Mouse (Mus musculus) embryonic stem cell, embryonic (primary cell): ENCODE results near the gene Necap1.

Experiments
- CTCF ChIA-PET, 4 experiments: fragments of 300-600 bp in 2 of 4; fragments of 350-600 bp in 2 of 4; sonication (Branson Sonifier 250); formaldehyde crosslinking; loops; one replicate each; lab custom pipeline; 2022; ENCODE audit warnings: inconsistent platforms in 2 of 4; lab: Charles Lee
- POLR2A ChIA-PET, 4 experiments: fragments of 300-600 bp in 2 of 4; fragments of 350-600 bp in 2 of 4; sonication (Branson Sonifier 250); formaldehyde crosslinking; loops; one replicate each; lab custom pipeline; 2022; ENCODE audit warnings: antibody characterized with exemption in 4 of 4, inconsistent platforms in 1 of 4; lab: Charles Lee

Gene Necap1

DNA sequence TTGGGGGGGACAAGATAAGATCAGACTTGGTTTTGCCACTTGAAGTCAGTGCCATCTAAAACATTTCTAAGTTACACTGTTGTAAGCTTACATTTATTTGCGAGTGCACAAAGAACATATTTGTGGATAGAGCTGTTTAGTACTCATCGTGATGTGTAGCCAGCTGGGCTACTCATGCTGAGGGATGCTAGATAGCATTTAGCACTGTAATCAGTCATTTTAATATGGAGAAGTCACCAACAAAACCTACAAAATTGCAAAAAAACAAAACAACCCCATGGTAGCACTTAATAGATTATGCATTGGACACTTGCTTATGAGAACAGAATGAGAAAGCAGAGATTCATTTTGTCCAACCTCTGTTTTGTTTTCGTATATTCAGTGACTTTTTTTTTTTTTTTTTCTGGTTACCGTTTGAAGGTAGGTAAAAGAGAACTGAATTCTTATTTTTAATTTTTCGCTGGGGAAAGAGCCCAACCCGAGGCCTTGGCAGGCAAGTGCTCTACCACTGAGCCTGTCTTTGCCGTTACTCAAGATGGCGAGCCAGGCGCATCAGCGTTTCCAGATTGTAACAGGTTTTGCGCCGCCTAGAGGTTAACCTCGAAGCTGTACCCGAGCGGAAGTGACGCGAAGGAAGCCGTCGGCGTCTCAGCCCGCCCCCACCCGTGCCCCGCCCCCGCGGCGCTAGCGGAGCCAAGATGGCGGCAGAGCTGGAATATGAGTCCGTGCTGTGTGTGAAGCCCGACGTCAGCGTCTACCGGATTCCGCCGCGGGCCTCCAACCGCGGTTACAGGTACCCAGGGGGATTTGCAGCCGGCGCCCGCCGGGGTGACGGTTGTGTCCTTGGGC, at the start of gene Necap1:
Gene Necap1 (plus strand): TSS at position 604 of the 849 bp plus-strand sequence.
- ChIA-PET POLR2A (interaction anchor here (0.6 to 1.7 kb wide), 39 partner anchors 9 to 1657 kb away, joined by 3 to 12 read pairs (median 4); partner anchors contain the start of genes Dppa3 (in 1 of the 4), Gdf3 (in 1 of the 4) and Nanog (in 1 of the 4)), CTCF (interaction anchor here (0.5 to 1.8 kb wide), 37 partner anchors 9 to 1503 kb away, joined by 3 to 13 read pairs (median 4); partner anchors contain the start of gene Clec4a3 (in 1 of the 4))

DNA sequence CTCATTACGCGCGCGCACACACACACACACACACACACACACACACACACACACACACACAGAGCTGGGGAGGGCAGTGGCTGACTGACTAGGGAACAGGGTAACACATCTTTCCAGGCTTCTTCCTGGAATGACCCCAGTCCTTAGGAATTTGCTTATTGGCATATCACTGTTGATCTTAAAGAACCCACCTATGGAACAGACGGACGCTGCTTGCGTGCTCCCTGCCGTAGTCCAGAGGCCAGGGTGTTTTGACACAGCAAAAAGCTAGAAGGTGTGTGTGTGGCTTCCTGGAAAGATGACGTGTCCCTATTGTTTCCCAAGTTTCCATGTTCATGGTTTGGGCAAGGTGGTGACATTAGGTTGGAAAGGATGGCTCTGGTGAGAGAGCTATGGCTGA, 49.1 kb upstream of the Necap1 start:
- ChIA-PET POLR2A (interaction anchor here in 3 of 4 experiments (0.6 to 4.3 kb wide), 15 partner anchors 9 to 217 kb away, joined by 3 to 28 read pairs (median 4); partner anchors contain the start of genes Necap1 (in 2 of the 3), Nanog (in 1 of the 3) and Slc2a3 (in 1 of the 3)), CTCF (interaction anchor here in 3 of 4 experiments (0.6 to 3.7 kb wide), 4 partner anchors 9 to 198 kb away, joined by 3 to 15 read pairs (median 6); partner anchors contain the start of genes Necap1 (in 1 of the 3) and Slc2a3 (in 1 of the 3))

DNA sequence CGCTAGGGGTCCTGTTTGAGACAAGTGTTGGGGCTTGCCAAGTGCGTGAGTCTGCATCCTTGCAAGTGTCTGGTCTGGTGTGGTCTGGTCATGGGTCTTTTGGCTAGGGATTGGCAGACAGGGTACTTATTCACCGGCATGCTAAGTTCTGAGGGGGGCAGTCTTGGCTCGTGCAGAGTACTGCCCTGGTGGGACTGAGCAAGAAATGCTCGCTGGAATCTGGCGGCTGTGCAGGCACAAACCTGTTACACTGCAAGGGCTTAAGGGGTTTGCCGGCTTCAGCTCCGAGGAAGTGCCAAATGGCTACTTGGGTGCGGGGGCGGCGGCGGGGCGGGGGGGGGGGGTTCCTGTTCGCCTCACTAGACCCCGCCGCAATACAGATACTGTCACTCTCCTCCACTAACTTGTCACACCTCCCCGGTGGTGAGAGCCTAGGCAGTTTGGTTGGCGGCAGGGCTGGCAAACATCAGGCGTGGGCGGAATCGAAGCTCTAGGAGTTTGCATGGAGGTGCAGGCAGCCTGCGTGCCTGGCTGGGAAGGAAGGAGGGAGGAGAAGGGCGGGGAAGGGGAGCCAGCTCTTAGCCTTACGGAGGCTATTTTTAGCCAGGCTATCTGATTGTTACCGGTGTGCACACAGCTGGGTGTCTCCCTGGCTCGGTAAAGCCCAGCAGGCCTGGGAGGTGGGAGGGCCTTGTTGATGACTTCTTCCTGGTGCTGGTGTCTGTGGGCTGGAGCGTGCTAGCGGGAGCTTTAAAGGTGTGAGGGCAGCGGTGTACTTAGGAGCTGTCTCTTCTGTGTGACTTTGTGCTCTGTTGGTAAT, 48.1 kb upstream of the Necap1 start:
- ChIA-PET POLR2A (interaction anchor here (0.5 to 4.3 kb wide), 23 partner anchors 8 to 269 kb away, joined by 3 to 28 read pairs (median 4); partner anchors contain the start of genes Necap1 (in 2 of the 4) and Slc2a3 (in 2 of the 4)), CTCF (interaction anchor here in 3 of 4 experiments (0.5 to 3.7 kb wide), 19 partner anchors 8 to 1646 kb away, joined by 3 to 15 read pairs (median 4); partner anchors contain the start of genes Necap1 (in 1 of the 3) and Slc2a3 (in 1 of the 3))

DNA sequence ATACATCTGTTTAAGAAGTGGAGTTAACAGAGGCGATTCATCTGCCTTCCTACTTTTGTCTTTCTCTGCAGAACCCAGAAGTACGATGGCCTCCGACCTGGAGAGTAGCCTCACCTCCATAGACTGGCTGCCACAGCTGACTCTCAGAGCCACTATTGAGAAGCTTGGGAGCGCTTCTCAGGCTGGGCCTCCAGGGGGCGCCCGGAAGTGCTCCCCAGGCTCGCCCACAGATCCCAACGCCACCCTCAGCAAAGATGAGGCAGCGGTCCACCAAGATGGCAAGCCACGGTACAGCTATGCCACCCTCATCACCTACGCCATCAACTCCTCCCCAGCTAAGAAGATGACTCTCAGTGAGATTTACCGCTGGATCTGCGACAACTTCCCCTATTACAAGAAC, 46.2 kb upstream of the Necap1 start:
- CTCF ChIA-PET: interaction anchor here (0.5 to 2.6 kb wide), 28 partner anchors 8 to 423 kb away, joined by 3 to 11 read pairs (median 4); partner anchors contain the start of genes Slc2a3 (in 3 of the 4), Necap1 (in 2 of the 4), Foxj2 (in 1 of the 4) and Gdf3 (in 1 of the 4)
- POLR2A ChIA-PET: interaction anchor here in 3 of 4 experiments (0.6 to 2.3 kb wide), 13 partner anchors 10 to 125 kb away, joined by 3 to 10 read pairs (median 4); partner anchors contain the start of gene Slc2a3 (in 2 of the 3)

DNA sequence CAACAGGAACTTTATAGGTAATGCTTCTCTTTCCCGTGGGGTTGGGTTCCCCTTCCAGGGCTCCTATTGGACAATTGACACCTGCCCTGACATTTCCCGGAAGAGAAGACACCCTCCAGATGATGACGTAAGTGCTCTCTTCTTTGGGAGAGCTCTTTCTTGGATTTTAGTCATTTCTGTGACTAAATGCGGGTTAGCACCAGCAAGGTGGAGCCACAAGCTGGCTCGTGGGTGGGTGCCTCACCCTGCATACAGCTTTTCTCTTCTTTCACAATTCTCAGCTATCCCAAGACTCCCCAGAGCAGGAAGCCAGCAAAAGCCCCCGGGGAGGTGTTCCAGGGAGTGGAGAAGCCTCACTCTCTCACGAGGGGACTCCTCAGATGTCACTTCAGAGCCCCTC, 41.4 kb upstream of the Necap1 start:
- ChIA-PET POLR2A (interaction anchor here in 1 of 4 experiments (0.9 to 1.5 kb wide), 5 partner anchors 21 to 105 kb away, joined by 3 to 5 read pairs (median 3); partner anchors contain the start of gene Necap1), CTCF (interaction anchor here in 2 of 4 experiments (1.0 to 2.0 kb wide), 3 partner anchors 31 to 163 kb away, joined by 3 to 5 read pairs (median 5); partner anchors contain the start of genes Necap1 (in 1 of the 2) and Slc2a3 (in 1 of the 2))

DNA sequence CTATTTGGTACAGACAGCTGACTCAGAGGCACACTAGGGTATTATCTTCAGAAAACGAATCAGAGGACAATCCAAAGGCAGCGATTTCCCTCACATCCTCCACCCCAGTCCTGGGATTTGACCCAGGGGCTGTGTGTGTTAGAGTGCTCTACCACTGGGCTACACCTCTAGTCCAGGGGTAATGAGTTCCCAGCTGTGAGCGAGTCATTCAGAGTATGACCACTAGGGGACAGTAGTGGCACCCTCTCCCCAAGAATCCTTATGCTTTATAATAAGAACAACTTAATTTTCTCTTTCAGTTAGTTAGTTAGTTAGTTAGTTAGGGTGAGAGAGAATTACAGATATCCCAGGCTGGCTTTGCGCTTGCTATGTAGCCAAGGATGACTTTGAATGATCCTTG, 39.9 kb upstream of the Necap1 start:
- ChIA-PET CTCF (interaction anchor here (0.5 to 2.4 kb wide), 43 partner anchors 8 to 959 kb away, joined by 3 to 15 read pairs (median 3); partner anchors contain the start of genes Necap1 (in 2 of the 4), Foxj2 (in 1 of the 4) and Slc2a3 (in 1 of the 4)), POLR2A (interaction anchor here in 3 of 4 experiments (0.5 to 2.0 kb wide), 12 partner anchors 9 to 114 kb away, joined by 3 to 7 read pairs (median 3); partner anchors contain the start of gene Necap1 (in 1 of the 3))

DNA sequence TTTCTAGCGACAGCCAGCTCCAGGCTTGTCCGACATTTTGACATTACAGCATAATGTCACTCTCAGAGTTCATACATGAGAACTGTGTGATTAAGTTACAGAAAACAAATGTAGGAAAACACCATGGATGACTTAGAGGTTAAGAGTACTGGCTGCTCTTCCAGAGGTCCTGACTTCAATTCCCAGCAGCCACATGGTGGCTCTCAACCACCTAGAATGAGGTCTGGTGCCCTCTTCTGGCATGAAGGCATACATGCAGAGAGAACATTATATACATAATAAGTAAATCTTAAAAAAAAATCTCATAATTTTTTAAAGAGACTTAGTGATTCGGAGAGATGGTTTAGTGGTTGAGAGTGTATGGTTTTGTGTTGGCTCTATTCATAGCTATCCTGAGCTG, 37.3 kb upstream of the Necap1 start:
- ChIA-PET CTCF (interaction anchor here (0.5 to 1.8 kb wide), 6 partner anchors 9 to 284 kb away, joined by 3 to 7 read pairs (median 6); partner anchors contain the start of genes Clec4a1 (in 1 of the 4) and Necap1 (in 1 of the 4)), POLR2A (interaction anchor here in 1 of 4 experiments (1.7 kb wide), 1 partner anchor 11 kb away, joined by 3 read pairs; no protein-coding TSS in a partner anchor)

DNA sequence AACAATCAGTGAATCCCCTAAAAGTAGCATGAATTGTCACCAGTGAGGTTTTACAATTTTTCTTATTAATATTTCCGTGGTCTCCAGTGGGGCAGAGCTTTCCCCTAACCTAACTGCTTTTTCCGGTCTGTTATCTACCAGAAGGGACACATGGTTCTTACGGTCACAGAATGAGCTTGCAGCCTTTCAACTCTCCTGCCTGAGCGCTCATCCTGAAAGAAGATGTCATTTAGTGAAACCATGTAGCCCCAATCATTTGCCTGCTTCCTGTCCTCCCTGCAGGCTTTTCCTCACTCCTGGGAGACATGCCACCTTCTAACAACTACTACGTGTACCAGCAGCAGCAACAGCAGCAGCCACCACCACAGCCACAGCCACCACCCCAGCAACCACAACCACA, 36.7 kb upstream of the Necap1 start:
- POLR2A ChIA-PET: interaction anchor here in 1 of 4 experiments (1.7 kb wide), 1 partner anchor 11 kb away, joined by 3 read pairs; no protein-coding TSS in a partner anchor
- CTCF ChIA-PET: interaction anchor here in 2 of 4 experiments (0.7 to 1.8 kb wide), 5 partner anchors 9 to 1027 kb away, joined by 3 to 7 read pairs (median 4); partner anchors contain the start of gene Necap1 (in 1 of the 2)

DNA sequence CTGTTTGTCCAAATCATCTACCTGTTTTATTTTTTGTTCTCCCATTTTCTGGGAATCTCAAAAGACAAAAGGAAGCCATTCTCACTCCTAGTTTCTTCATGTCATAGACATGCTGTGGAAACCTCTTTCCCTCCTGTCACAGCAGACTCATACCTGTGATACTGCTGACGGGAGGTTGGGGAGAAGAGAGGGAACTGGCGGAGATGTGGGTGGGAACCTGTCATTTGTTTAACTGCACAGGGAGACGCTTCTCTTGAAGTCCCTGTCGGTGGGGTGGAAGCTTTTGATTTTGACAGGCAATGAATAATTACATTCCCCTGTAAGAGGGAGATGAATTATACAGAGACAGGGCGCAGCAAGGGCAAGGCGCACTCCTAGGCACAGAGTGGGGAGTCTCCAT, 30.5 kb upstream of the Necap1 start:
- CTCF ChIA-PET: interaction anchor here in 1 of 4 experiments (0.6 kb wide), 1 partner anchor 10 kb away, joined by 3 read pairs; no protein-coding TSS in a partner anchor
- POLR2A ChIA-PET: interaction anchor here in 3 of 4 experiments (0.6 to 1.5 kb wide), 5 partner anchors 10 to 502 kb away, joined by 3 to 4 read pairs (median 3); no protein-coding TSS in a partner anchor

DNA sequence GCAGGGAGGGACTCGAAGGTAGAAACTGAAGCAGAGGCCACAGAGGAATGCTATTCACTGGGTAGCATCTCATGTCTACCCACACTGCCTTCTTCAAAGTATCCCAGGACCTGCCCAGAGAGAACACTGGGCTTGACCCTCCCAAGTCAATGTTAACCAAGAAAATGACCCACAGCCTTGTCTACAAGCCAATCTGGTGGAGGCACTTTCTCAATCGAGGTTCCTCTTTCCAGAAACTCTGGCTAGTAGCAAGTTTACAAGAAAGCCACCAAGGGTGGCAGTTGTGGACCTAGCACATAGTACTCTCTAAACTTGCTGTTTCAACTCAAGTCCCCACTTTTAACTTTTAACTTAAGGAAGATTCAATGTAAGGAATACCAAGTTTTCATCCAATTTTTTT, 21.6 kb upstream of the Necap1 start:
- CTCF ChIA-PET: no interaction called here
- POLR2A ChIA-PET: no interaction called here

DNA sequence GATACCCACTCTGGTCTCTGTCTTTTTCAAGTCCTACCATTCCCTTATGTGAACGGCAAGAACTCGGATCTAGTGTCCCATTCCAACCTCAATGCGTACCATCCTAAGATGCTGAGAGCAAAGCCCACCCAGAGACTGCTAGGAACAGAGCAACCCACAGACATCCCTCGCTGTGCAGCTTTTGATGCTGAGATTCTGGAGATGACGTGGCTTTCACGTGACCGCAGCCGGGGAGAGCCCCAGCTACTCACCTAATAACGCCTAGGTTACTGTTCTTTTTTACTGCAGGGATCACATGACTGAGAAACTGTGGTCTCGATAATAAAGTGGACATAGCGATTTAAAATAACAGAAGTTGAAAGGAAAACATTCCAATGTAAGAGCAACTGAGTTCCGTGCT, 19.7 kb upstream of the Necap1 start:
- POLR2A ChIA-PET: interaction anchor here in 1 of 4 experiments (0.9 to 1.1 kb wide), 3 partner anchors 11 to 167 kb away, joined by 3 read pairs; no protein-coding TSS in a partner anchor
- CTCF ChIA-PET: interaction anchor here in 1 of 4 experiments (0.6 kb wide), 1 partner anchor 27 kb away, joined by 3 read pairs; no protein-coding TSS in a partner anchor

DNA sequence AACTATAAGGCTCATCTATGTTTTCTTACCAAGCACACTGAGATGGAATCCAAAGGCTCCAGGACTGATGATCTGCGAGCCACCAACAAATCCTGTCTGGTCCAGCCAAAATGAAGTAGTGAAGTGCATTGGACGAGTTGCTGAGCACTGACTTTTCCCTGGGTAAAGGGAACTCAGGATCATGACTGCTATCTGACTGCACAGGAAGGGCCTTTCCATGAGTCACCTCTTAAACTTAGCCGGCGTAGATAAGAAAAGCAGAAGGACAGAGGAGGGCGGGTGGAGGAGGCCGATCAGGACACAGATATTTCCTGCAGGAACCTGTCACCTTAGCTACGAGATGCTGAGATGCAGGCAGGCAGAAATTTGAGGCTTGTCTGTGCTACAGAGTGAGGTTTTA, 18.3 kb upstream of the Necap1 start, which contains the start of gene C3ar1:
Gene C3ar1 (minus strand): TSS at position 207 of the 400 bp plus-strand sequence.
- CTCF ChIA-PET: interaction anchor here in 1 of 4 experiments (0.7 kb wide), 1 partner anchor 313 kb away, joined by 5 read pairs; no protein-coding TSS in a partner anchor
- POLR2A ChIA-PET: no interaction called here

DNA sequence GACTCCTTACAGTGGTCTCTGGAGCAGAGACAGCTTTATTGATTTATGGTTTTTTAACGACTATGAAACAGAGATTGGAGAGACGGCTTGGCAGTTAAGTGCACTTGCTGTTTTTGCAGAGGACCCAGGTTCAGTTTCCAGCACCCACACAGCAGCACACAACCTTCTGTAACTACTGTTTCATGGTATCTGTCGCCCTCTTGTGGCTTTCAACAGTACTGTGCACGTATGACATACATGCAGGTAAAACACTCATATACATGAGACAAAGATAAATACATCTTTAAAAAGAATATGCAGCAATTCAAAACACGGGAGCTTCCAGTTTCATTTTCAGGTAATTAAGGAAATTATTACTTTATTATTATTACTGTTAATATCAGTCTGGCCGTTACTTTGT, 11.8 kb upstream of the Necap1 start:
- ChIA-PET CTCF (interaction anchor here in 2 of 4 experiments (0.7 to 1.9 kb wide), 4 partner anchors 12 to 193 kb away, joined by 3 to 4 read pairs (median 3); partner anchors contain the start of gene Necap1 (in 1 of the 2)), POLR2A (no interaction called here)

DNA sequence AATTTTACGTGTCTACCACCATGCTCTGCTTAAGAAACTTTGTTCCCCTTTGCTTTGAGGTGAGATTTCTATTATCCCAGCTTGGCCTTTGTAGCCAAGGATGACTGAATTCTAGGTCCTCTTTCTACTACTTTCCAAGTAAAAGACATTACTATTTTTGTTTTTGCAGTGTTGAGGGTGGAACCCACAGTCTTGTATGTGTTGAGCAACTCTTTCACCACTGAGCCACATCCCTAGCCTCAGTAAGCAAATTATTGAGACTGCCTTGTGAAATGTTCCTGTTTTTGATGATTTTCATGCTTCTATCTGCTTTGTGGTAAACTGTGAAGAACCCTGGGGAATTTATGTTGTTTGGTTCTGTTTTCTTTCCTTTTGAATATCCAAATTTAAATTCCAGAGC, 11.4 kb upstream of the Necap1 start:
- CTCF ChIA-PET: interaction anchor here in 2 of 4 experiments (0.7 to 1.9 kb wide), 4 partner anchors 11 to 249 kb away, joined by 3 to 4 read pairs (median 3); partner anchors contain the start of gene Necap1 (in 1 of the 2)
- POLR2A ChIA-PET: interaction anchor here in 1 of 4 experiments (0.6 kb wide), 1 partner anchor 73 kb away, joined by 4 read pairs; no protein-coding TSS in a partner anchor

DNA sequence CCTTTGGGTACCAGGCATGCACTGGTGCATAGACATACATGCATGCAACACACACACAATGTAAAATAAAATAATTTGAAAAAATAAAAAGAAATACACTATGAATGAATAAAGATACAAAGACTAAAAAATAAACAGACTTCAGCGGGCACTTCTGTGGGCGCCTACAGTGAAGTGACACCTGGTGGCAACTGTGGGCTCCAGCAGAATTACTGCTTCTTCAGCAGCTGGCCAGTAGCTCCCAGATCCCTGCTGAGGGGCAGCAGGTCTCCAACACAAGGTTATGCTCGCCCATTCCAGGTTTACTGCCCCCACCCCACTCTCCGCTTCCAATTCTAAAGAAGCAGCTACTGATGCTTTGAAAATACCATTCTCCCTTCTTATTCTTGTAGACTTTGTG, 6.4 kb upstream of the Necap1 start:
- ChIA-PET POLR2A (no interaction called here), CTCF (interaction anchor here in 2 of 4 experiments (0.6 to 0.7 kb wide), 2 partner anchors 48 to 84 kb away, joined by 3 read pairs; partner anchors contain the start of gene Foxj2 (in 1 of the 2))

DNA sequence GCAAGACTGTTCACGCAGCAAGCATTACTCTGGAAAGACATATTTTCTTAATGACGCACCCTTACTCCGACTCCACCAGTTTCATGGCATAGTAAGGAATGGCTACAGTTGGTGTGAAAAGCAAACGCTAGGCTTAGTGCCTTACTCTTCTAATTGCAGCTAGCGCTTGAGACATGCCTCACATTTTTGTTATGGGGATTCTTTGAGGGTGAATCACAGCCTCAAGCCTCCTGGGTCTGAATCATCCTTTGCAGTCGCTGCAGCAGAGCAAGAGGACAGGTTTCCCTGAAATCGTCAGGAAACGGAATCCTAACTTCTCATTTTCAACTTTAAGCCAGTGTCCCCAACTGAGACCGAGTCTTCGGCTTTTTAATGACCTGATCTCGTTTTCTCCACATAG, 4.4 kb upstream of the Necap1 start:
- POLR2A ChIA-PET: interaction anchor here in 1 of 4 experiments (0.8 to 1.7 kb wide), 2 partner anchors 10 to 40 kb away, joined by 3 read pairs; no protein-coding TSS in a partner anchor
- CTCF ChIA-PET: interaction anchor here in 1 of 4 experiments (0.6 to 1.4 kb wide), 3 partner anchors 11 to 200 kb away, joined by 3 read pairs; no protein-coding TSS in a partner anchor
